20 mouse cellular contexts compared by ENCODE assay signal in genomic region chr4:32929750-32930149, GRCm38 (mm10). TPM values are rescaled to one million over a fixed set of nuclear protein-coding genes. Genes with fewer than 3 reads are reported as not detected.
DNase-seq lines count a peak whose midpoint lies in the region; TF ChIP-seq lines count a peak whose summit lies in the region.
"Had no signal": no experiment of that assay in that cellular context is flagged by ENCODE, and none has a peak within 500 bp of the region (broad histone marks: within the 10 kb centered on the region; RNA-seq: fewer than 3 reads in every experiment).

No protein-coding gene starts in this region.

- TF ChIP-seq EP300 in ES-Bruce4 (IDR thresholded peaks at IDR 0.05; ENCODE audit: insufficient read depth, low read depth, low read length), result no peak

- H3K9ac ChIP-seq in ES-Bruce4 (ENCODE audit: low read depth, poor library complexity, severe bottlenecking), result peak overlapping the region; percentile 46
- peak overlapping the region; percentile 81; the same call in 1 of the 2 replicates for H3K9ac ChIP-seq in ES-E14 (ENCODE audit: insufficient read depth, low read depth, low read length, poor library complexity, severe bottlenecking)
- H3K9ac ChIP-seq: embryonic facial prominence, embryonic 13.5 days; embryonic facial prominence, embryonic 15.5 days; forebrain, embryonic 12.5 days had no signal

- DNase-seq in ES-E14 (ENCODE audit: low read depth, low spot score) (no peak), ZHBTc4 (ENCODE audit: low read depth, low spot score) (peak; percentile 84)
- no peak for DNase-seq in adrenal gland, adult (ENCODE audit: inconsistent age in 2 of 2, low spot score in 1 of 2)
- DNase-seq in testis, postnatal 14 days (ENCODE audit: low spot score), result no peak
- no peak for DNase-seq in kidney, postnatal 4 days
- DNase-seq: adrenal gland, adult 8-10 months; adrenal gland, postnatal 14 days; adrenal gland, postnatal 36 days; cerebellum, adult 11-12 months; cerebellum, adult 8-10 months; cerebellum, adult 9-11 months; cerebellum, postnatal 36 days; embryo, embryonic 11 days had no signal

- H3K4me1 ChIP-seq in ES-Bruce4 (ENCODE audit: control insufficient read depth, insufficient read depth, low read length) (peaks cover 7% of the 10 kb centered on the region), ES-E14 (ENCODE audit: control insufficient read depth in 2 of 2, insufficient read depth in 2 of 2, low read length in 2 of 2, poor library complexity in 1 of 2) (peaks cover 8 to 16% of the 10 kb centered on the region in 2 experiments)
- H3K4me1 ChIP-seq: embryonic facial prominence, embryonic 13.5 days had no signal

- H3K27me3 ChIP-seq in ES-Bruce4 (ENCODE audit: control insufficient read depth, insufficient read depth, low read length, poor library complexity, severe bottlenecking), result no peaks in the 10 kb centered on the region
- H3K27me3 ChIP-seq: embryonic facial prominence, embryonic 13.5 days; embryonic facial prominence, embryonic 15.5 days; forebrain, embryonic 12.5 days had no signal

- in situ Hi-C loops in ES-E14 (cut with MboI; ENCODE audit: low sequenced_read_pairs in 2 of 2, unreplicated experiment in 2 of 2), result no loop called here

- peak; percentile 87 for TF ChIP-seq POLR2A in ES-Bruce4 (IDR thresholded peaks at IDR 0.05; ENCODE audit: insufficient read depth, low read length)

- H3K9me3 ChIP-seq in ES-Bruce4 (replicated peaks; ENCODE audit: control insufficient read depth, insufficient read depth, low read length, poor library complexity, severe bottlenecking) (no peaks in the 10 kb centered on the region), ES-E14 (ENCODE audit: control insufficient read depth, insufficient read depth, low read depth, low read length) (no peaks in the 10 kb centered on the region)
- H3K9me3 ChIP-seq: embryonic facial prominence, embryonic 13.5 days; embryonic facial prominence, embryonic 15.5 days; forebrain, embryonic 10.5 days; forebrain, embryonic 12.5 days had no signal

- no peaks in the 10 kb centered on the region for H3K36me3 ChIP-seq in ES-Bruce4 (ENCODE audit: control insufficient read depth, insufficient read depth, low read length, poor library complexity, severe bottlenecking)
- no peaks in the 10 kb centered on the region for H3K36me3 ChIP-seq in ES-E14 (ENCODE audit: control insufficient read depth, insufficient read depth, low read length, poor library complexity, severe bottlenecking)
- H3K36me3 ChIP-seq: embryonic facial prominence, embryonic 13.5 days; embryonic facial prominence, embryonic 15.5 days; forebrain, embryonic 12.5 days had no signal

- H3K4me3 ChIP-seq in ES-Bruce4 (ENCODE audit: low read depth, low read length) (peak overlapping the region; percentile 65), ES-E14 (ENCODE audit: insufficient read depth in 1 of 2, low read depth in 1 of 2, low read length in 2 of 2, poor library complexity in 1 of 2, severe bottlenecking in 1 of 2) (peak overlapping the region; percentile 73 to 75; a peak in 3 of 4 replicates)
- H3K4me3 ChIP-seq: embryonic facial prominence, embryonic 13.5 days; embryonic facial prominence, embryonic 15.5 days; erythroblast, embryonic 14.5 days; forebrain, embryonic 10.5 days; forebrain, embryonic 12.5 days had no signal

- TF ChIP-seq CTCF in ES-Bruce4 (IDR thresholded peaks at IDR 0.05; ENCODE audit: low read depth, low read length), result no peak

- H3K27ac ChIP-seq in ES-Bruce4 (ENCODE audit: insufficient read depth, low read length) (no peak overlapping the region), ES-E14 (ENCODE audit: insufficient read depth, low read depth, low read length, poor library complexity, severe bottlenecking) (no peak overlapping the region)
- H3K27ac ChIP-seq: embryonic facial prominence, embryonic 13.5 days; embryonic facial prominence, embryonic 15.5 days; forebrain, embryonic 10.5 days; forebrain, embryonic 12.5 days had no signal

TF ChIP-seq in ES-E14, 5 proteins besides CTCF, POLR2A, EP300 and RAD21:
- TF ChIP-seq MAFK (IDR thresholded peaks at IDR 0.05; ENCODE audit: insufficient read depth, low read depth, low read length) (no peak), ZC3H11A (IDR thresholded peaks at IDR 0.05; ENCODE audit: borderline replicate concordance, low read depth, low read length) (no peak), CHD2 (IDR thresholded peaks at IDR 0.05; ENCODE audit: low read depth, low read length) (no peak), ZNF384 (IDR thresholded peaks at IDR 0.05; ENCODE audit: low read depth, low read length) (no peak), HCFC1 (IDR thresholded peaks at IDR 0.05; ENCODE audit: borderline replicate concordance, insufficient read depth, low read length) (no peak)

RNA-seq across cellular contexts. Expression of gene Ankrd6, which starts 20.9 kb away (rescaled TPM):
- polyA plus RNA-seq in ES-Bruce4 (2011; ENCODE audit: insufficient read depth, insufficient read length, low read depth, missing spikeins), result 11.8 and 12.0 TPM in 2 replicates
- 7.8 TPM in 2 replicates for total RNA-seq in ES-E14 (2012; rRNA removed)

RNA-seq across cellular contexts. Expression of gene Rragd, which starts 53.1 kb away (rescaled TPM):
- polyA plus RNA-seq in ES-Bruce4 (2011; ENCODE audit: insufficient read depth, insufficient read length, low read depth, missing spikeins), result 27.0 and 27.2 TPM in 2 replicates
- 14.4 and 15.0 TPM in 2 replicates for total RNA-seq in ES-E14 (2012; rRNA removed)
- total RNA-seq: MEL had no signal
